Mouse (Mus musculus): Measurements from ENCODE around the gene Olfr164.

GRCm38 (mm10) chr16:19263235-19263634, 50.6 kb downstream of the Olfr164 start:
- TF ChIP-seq CTCF (IDR thresholded peaks at IDR 0.05; ENCODE audit: control insufficient read depth, insufficient read depth, insufficient replicate concordance, low read depth, low read length) = no peak
- no peak for TF ChIP-seq POLR2A (IDR thresholded peaks at IDR 0.05; ENCODE audit: control insufficient read depth, low read depth, low read length)
